Mouse (Mus musculus) ES-E14 (cell line): ENCODE data around the gene Khnyn.

Experiments
- CHD2 ChIP-seq: IDR thresholded peaks from 2 replicates; pipeline ENCODE4 v1.6.1; 2014; ENCODE audit warnings: mild to moderate bottlenecking, low read depth, low read length, inconsistent platforms
- HCFC1 ChIP-seq: IDR thresholded peaks from 2 replicates; pipeline ENCODE4 v1.6.1; 2012; ENCODE audit warnings: low read length, inconsistent platforms, borderline replicate concordance; ENCODE audit not compliant: insufficient read depth
- MAFK ChIP-seq: IDR thresholded peaks from 2 replicates; pipeline ENCODE4 v1.6.1; 2014; ENCODE audit warnings: mild to moderate bottlenecking, low read depth, low read length, inconsistent platforms; ENCODE audit not compliant: insufficient read depth
- ZC3H11A ChIP-seq: IDR thresholded peaks from 2 replicates; pipeline ENCODE4 v1.6.1; 2012; ENCODE audit warnings: low read depth, mild to moderate bottlenecking, inconsistent platforms, low read length, borderline replicate concordance
- ZNF384 ChIP-seq: IDR thresholded peaks from 2 replicates; pipeline ENCODE4 v1.6.1; 2012; ENCODE audit warnings: low read depth, low read length, inconsistent platforms

- TF ChIP-seq ZNF384 (no peak), HCFC1 (no peak), MAFK (peak; percentile 36; the same call in 1 of the 2 replicates), CHD2 (no peak), ZC3H11A (no peak)
These were observed 28.7 kb downstream of the Khnyn start for GRCm38 (mm10) chr14:55913406-55913805.
